Mouse (Mus musculus): ENCODE measurements around the gene Tep1.

DNA sequence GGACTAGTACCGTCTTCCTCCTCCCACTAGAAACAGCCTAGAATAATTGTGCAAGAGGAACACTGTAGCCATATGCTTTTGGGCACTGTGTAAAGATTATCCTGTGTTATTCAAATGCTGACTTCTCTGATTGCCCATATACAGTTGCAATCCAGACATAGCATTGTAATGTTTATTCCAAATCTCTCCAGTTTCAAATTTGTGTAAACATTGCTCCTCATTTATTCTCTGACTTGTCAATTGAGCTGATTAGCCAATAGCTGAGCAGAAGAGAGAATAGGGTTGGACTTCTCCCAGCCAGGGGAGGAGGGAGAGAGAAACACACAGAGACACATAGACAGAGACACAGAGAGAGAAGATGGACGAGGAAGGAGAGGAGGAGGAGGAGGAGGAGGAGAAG is 35.9 kb downstream of the Tep1 start:
- no peak for TF ChIP-seq CTCF (IDR thresholded peaks at IDR 0.05; ENCODE audit: extremely low read depth, insufficient read depth, insufficient read length, insufficient replicate concordance)
- TF ChIP-seq POLR2A (IDR thresholded peaks at IDR 0.05; ENCODE audit: low read depth, low read length): no peak
